Mouse (Mus musculus) bone marrow macrophage, adult 2 months (primary cell): ENCODE data around the gene Atp13a2.

Source experiments
- CTCF ChIP-seq: IDR thresholded peaks from 2 replicates; pipeline ENCODE4 v1.5.1; 2012; ENCODE audit warnings: low read depth, mild to moderate bottlenecking, low read length, moderate library complexity
- POLR2A ChIP-seq: IDR thresholded peaks from 2 replicates; pipeline ENCODE4 v1.6.1; 2012; ENCODE audit warnings: mild to moderate bottlenecking, low read depth, low read length, borderline replicate concordance

GRCm38 (mm10) chr4:140949052-140949451 is 37.6 kb upstream of the Atp13a2 start:
- TF ChIP-seq CTCF (no peak), POLR2A (no peak)
